Mouse (Mus musculus) midbrain, postnatal 0 days (tissue): ENCODE measurements around the gene Trim69. TPM values are rescaled to one million over a fixed set of nuclear protein-coding genes. Genes with fewer than 3 reads are reported as not detected.

Experiments
- ATAC-seq: fragments of 200-750 bp; cut with Nextera tagmentation; 2 replicates; pipeline ENCODE4 v1.8.0; 2017; ENCODE audit warnings: moderate number of reproducible peaks, mild to moderate bottlenecking, moderate TSS enrichment, moderate library complexity; ENCODE audit not compliant: low FRiP score
- DNase-seq: peaks from one replicate; pipeline ENCODE4 v3.0.0-alpha.2; 2015; ENCODE audit warnings: low spot score
- H3K27ac ChIP-seq: fragments of 300-500 bp; sonication (generic); 2 replicates; pipeline ENCODE4 v1.5.1; 2014; ENCODE audit warnings: low read depth, mild to moderate bottlenecking, low read length, mixed read lengths
- H3K27me3 ChIP-seq: fragments of 300-500 bp; sonication (generic); 2 replicates; pipeline ENCODE4 v1.6.1; 2014; ENCODE audit warnings: low read length, control low read depth, mixed read lengths; ENCODE audit not compliant: insufficient read depth
- H3K36me3 ChIP-seq: fragments of 300-500 bp; sonication (generic); 2 replicates; pipeline ENCODE4 v1.6.1; 2014; ENCODE audit warnings: low read length, control low read depth, mixed read lengths; ENCODE audit not compliant: insufficient read depth
- H3K4me1 ChIP-seq: fragments of 300-500 bp; sonication (generic); 2 replicates; pipeline ENCODE4 v1.6.1; 2014; ENCODE audit warnings: mild to moderate bottlenecking, control low read depth, antibody characterized with exemption, low read length, mixed read lengths; ENCODE audit not compliant: insufficient read depth
- H3K4me2 ChIP-seq: fragments of 300-500 bp; sonication (generic); 2 replicates; pipeline ENCODE4 v1.6.1; 2014; ENCODE audit warnings: low read depth, mild to moderate bottlenecking, low read length, mixed read lengths; ENCODE audit not compliant: poor library complexity, severe bottlenecking
- H3K4me3 ChIP-seq: fragments of 300-500 bp; sonication (generic); 2 replicates; pipeline ENCODE4 v1.5.1; 2014; ENCODE audit warnings: low read depth, mild to moderate bottlenecking, low read length, moderate library complexity
- H3K9ac ChIP-seq: fragments of 300-500 bp; sonication (generic); replicated peaks from 2 replicates; pipeline ENCODE4 v1.6.1; 2014; ENCODE audit warnings: mild to moderate bottlenecking, low read length, moderate library complexity, mixed read lengths; ENCODE audit not compliant: poor library complexity, severe bottlenecking
- H3K9me3 ChIP-seq: fragments of 300-500 bp; sonication (generic); 2 replicates; pipeline ENCODE4 v1.6.1; 2016; ENCODE audit warnings: low read length, control low read depth
- CTCF ChIP-seq: IDR thresholded peaks from 2 replicates; pipeline ENCODE4 v1.5.1; 2016; ENCODE audit warnings: antibody characterized with exemption, mild to moderate bottlenecking
- polyA plus RNA-seq: library from polyadenylated mRNA; unstranded; fragments of >200 nt; fragmentation: Nextera tagmentation; extraction: Ambion mirVana; gene quantifications from 2 replicates; pipeline ENCODE4 v1.2.1, GENCODE M21; 2015
- total RNA-seq: library from RNA; depleted of rRNA; stranded (reverse); fragments of >200 nt; gene quantifications from 2 replicates; pipeline ENCODE4 v1.2.3, GENCODE M21; 2014; rRNA removed

Gene Trim69
- total and polyA plus RNA-seq, 2 experiments from 2014 or later: not detected

DNA sequence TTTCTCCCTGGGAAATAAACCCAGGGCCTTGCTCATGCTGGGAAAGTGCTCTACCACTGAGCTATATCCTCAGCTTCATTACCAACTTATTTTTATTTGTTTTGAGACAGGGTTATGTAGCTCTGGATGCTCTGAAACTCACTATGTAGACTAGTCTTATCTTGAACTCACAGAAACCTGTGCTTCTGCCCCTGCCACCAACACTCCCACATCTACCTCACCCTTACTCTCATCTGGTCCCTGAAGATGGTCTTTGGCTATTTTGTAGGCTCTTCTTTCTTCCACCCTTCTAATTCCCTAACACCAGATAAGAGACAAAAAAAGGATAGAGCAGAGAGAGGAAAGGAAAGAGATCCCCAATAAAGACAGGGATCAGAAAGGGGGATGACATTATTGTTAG is 63.2 kb downstream of the Trim69 start:
- H3K4me2 ChIP-seq: no peak overlapping the region
- no peaks in the 10 kb centered on the region for H3K4me1 ChIP-seq
- no peak for ATAC-seq
- no peaks in the 10 kb centered on the region for H3K36me3 ChIP-seq
- no peaks in the 10 kb centered on the region for H3K27me3 ChIP-seq
- DNase-seq: no peak
- H3K9me3 ChIP-seq: no peaks in the 10 kb centered on the region
- TF ChIP-seq CTCF: no peak
- no peak overlapping the region for H3K4me3 ChIP-seq
- H3K27ac ChIP-seq: no peak overlapping the region
- no peak overlapping the region for H3K9ac ChIP-seq

Other genes starting within 250 kb of the Trim69 start
- gene Ctdspl2, start 204.7 kb upstream of the Trim69 start, total RNA-seq: 33.3 and 54.8 TPM in 2 replicates
- 23.3 and 31.3 TPM in 2 replicates for gene Ctdspl2, start 204.7 kb upstream of the Trim69 start, polyA plus RNA-seq
- 0.28 TPM in 1 of 2 replicates, not detected in the other for gene Mageb3, start 204.6 kb upstream of the Trim69 start, total RNA-seq
- 0.22 and 0.30 TPM in 2 replicates for gene Mageb3, start 204.6 kb upstream of the Trim69 start, polyA plus RNA-seq
- gene Eif3j1, start 132.2 kb upstream of the Trim69 start, total RNA-seq: 13.5 and 24.2 TPM in 2 replicates
- 11.1 and 12.3 TPM in 2 replicates for gene Eif3j1, start 132.2 kb upstream of the Trim69 start, polyA plus RNA-seq
- gene Spg11, start 42.3 kb upstream of the Trim69 start, total RNA-seq: 20.1 and 25.3 TPM in 2 replicates
- 4.0 and 4.9 TPM in 2 replicates for gene Spg11, start 42.3 kb upstream of the Trim69 start, polyA plus RNA-seq
- 106 and 108 TPM in 2 replicates for gene B2m, start 13.0 kb upstream of the Trim69 start, total RNA-seq
- gene B2m, start 13.0 kb upstream of the Trim69 start, polyA plus RNA-seq: 147 and 161 TPM in 2 replicates
- gene Patl2, start 25.5 kb downstream of the Trim69 start, total RNA-seq: 0.16 TPM in 1 of 2 replicates, not detected in the other
- 0.06 TPM in 1 of 2 replicates, not detected in the other for gene Patl2, start 25.5 kb downstream of the Trim69 start, polyA plus RNA-seq
- not detected in 2 replicates for gene Terb2, start 25.6 kb downstream of the Trim69 start, total RNA-seq
- gene Terb2, start 25.6 kb downstream of the Trim69 start, polyA plus RNA-seq: not detected in 2 replicates
- gene Sord, start 74.0 kb downstream of the Trim69 start, total RNA-seq: 32.5 and 33.8 TPM in 2 replicates
- gene Sord, start 74.0 kb downstream of the Trim69 start, polyA plus RNA-seq: 29.4 and 31.1 TPM in 2 replicates
- 0.05 and 0.14 TPM in 2 replicates for gene Duox2, start 137.7 kb downstream of the Trim69 start, total RNA-seq
- 0.09 and 0.17 TPM in 2 replicates for gene Duox2, start 137.7 kb downstream of the Trim69 start, polyA plus RNA-seq
- gene Duoxa2, start 138.2 kb downstream of the Trim69 start, total RNA-seq: 0.49 and 0.61 TPM in 2 replicates
- 0.43 and 0.82 TPM in 2 replicates for gene Duoxa2, start 138.2 kb downstream of the Trim69 start, polyA plus RNA-seq
- not detected in 2 replicates for gene Duoxa1, start 153.0 kb downstream of the Trim69 start, total RNA-seq
- gene Duoxa1, start 153.0 kb downstream of the Trim69 start, polyA plus RNA-seq: 0.41 and 0.44 TPM in 2 replicates
- gene Duox1, start 155.0 kb downstream of the Trim69 start, total RNA-seq: 0.24 and 0.33 TPM in 2 replicates
- 0.11 and 0.16 TPM in 2 replicates for gene Duox1, start 155.0 kb downstream of the Trim69 start, polyA plus RNA-seq
- gene Shf, start 208.5 kb downstream of the Trim69 start, total RNA-seq: 95.6 and 138 TPM in 2 replicates
- gene Shf, start 208.5 kb downstream of the Trim69 start, polyA plus RNA-seq: 9.2 and 11.6 TPM in 2 replicates